Mouse (Mus musculus) lung, adult 2 months (tissue): ENCODE measurements at regions not wholly inside any gene's neighbourhood (a gene's known extent, or its start where the extent isn't known, plus 50 kb on each side); places are given as distances from the start of the nearest gene placed in this dataset.

ENCODE experiments used
- CTCF ChIP-seq: fragments of 200-500 bp; IDR thresholded peaks from 2 replicates; pipeline ENCODE4 v1.5.1; 2011; ENCODE audit warnings: mild to moderate bottlenecking, low read length, control low read depth; ENCODE audit not compliant: insufficient read depth
- POLR2A ChIP-seq: fragments of 200-500 bp; IDR thresholded peaks from 2 replicates; pipeline ENCODE4 v1.6.1; 2011; ENCODE audit warnings: low read depth, mild to moderate bottlenecking, control low read depth, low read length, borderline replicate concordance; ENCODE audit errors: extremely low read depth

DNA sequence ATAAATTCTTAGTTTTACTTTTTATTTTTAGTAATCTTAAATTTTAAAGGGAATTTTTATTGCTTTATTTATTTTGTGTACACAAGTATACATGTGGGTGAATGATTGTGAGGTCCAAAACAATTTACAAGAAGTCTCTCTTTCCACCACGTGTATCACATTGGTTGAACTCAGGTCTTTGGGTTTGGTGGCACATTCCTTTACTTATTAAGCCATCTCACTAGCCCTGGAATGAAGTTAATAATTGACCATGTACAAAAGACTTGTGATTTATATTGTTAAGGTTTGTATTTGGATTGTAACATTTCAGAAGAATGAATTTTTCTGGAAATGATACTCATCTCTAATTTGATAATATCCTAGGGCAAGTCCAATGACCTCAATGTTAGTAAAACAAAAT lies 56.2 kb downstream of the Gm10358 start:
- no peak for TF ChIP-seq CTCF
- TF ChIP-seq POLR2A: no peak
